Mouse (Mus musculus): ENCODE data around the gene Wasl.

DNA sequence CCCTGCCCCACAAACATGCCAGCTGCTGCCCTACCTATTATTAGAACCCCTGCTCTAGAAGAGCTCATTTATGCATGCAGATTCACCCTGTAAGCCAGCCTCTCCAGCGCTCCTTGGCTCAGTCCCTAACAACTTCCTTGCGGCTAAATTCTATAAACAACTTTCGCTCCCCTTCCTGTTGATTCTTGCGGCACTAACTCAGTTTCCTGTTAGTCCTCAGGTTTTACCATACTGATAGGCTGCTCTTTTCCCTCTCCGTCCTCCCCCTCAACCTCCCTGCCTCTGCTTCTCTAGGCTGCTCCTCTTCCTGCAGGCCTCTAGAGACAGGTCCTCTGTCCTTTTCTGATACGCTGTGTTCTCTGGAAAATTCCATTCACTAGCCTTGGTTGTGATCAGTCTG, 93.7 kb downstream of the Wasl start:
- TF ChIP-seq MYOG (IDR thresholded peaks at IDR 0.05; ENCODE audit: control insufficient read depth in 1 of 3, insufficient read depth in 1 of 3, insufficient read length in 2 of 3, low read depth in 2 of 3) (no peak), POLR2A (IDR thresholded peaks at IDR 0.05; ENCODE audit: insufficient read length, low read depth) (no peak), E2F4 (IDR thresholded peaks at IDR 0.05; ENCODE audit: insufficient read depth) (no peak), TCF3 (IDR thresholded peaks at IDR 0.05; ENCODE audit: insufficient read length, low read depth) (no peak), MAX (IDR thresholded peaks at IDR 0.05; ENCODE audit: low read depth) (no peak), TCF12 (IDR thresholded peaks at IDR 0.05; ENCODE audit: insufficient read depth, poor library complexity, severe bottlenecking) (no peak), USF1 (IDR thresholded peaks at IDR 0.05; ENCODE audit: low read depth) (no peak), REST (IDR thresholded peaks at IDR 0.05; ENCODE audit: insufficient read depth, insufficient read length) (no peak), SRF (IDR thresholded peaks at IDR 0.05; ENCODE audit: control insufficient read depth, insufficient read length, low read depth) (no peak), CEBPB (IDR thresholded peaks at IDR 0.05; ENCODE audit: insufficient read depth, poor library complexity, severe bottlenecking) (no peak)
